Mouse (Mus musculus) spleen, adult 2 months (tissue): ENCODE measurements around the gene Ston2.

Experiments used
- CTCF ChIP-seq: fragments of 200-500 bp; IDR thresholded peaks from 2 replicates; pipeline ENCODE4 v1.5.1; 2011; ENCODE audit warnings: mild to moderate bottlenecking, inconsistent platforms; ENCODE audit not compliant: insufficient read depth, insufficient read length, insufficient replicate concordance; ENCODE audit errors: extremely low read depth
- POLR2A ChIP-seq: fragments of 200-500 bp; IDR thresholded peaks from 2 replicates; pipeline ENCODE4 v1.6.1; 2011; ENCODE audit warnings: low read depth, low read length, inconsistent platforms

- TF ChIP-seq CTCF (no peak), POLR2A (no peak)
Measured at GRCm38 (mm10) chr12:91781432-91781831, 6.8 kb downstream of the Ston2 start.
